ENCODE assay signal across 11 mouse cellular contexts in the genomic region with DNA sequence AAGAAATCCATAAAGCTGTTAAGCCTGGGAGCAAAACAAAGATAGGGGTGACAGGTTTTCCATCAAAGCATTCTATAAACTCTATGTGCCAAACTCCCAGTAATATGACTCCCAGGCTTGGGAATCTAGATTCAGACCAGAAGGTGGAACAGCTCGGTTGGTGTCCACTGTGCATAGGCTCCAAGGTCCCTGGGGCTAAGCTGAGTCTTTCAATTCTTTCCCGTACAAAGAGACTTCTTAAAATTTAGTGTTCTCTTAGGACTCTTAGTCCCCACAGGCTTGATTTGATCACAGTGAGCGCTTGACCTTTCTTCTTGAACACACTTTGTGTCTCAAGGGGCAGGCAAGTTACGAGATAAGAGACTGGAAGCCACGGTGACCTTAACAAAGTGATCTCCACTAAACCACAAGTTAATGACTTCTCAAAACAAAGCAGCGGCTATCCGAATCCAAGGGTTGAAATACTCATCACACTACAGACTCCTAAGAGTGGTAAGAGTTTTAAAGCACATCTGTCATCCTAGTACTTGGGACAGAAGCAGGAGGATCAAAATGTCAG. TPM values are rescaled to one million over a fixed set of nuclear protein-coding genes. Genes with fewer than 3 reads are reported as not detected.
DNase-seq lines count a peak whose midpoint lies in the region; ATAC-seq and TF ChIP-seq lines count a peak whose summit lies in the region.
"Had no signal": no experiment of that assay in that cellular context is flagged by ENCODE, and none has a peak within 500 bp of the region (broad histone marks: within the 10 kb centered on the region; RNA-seq: fewer than 3 reads in every experiment).

No protein-coding gene starts in this region.

- TF ChIP-seq CTCF in lung, embryonic 14.5 days (IDR thresholded peaks at IDR 0.05; ENCODE audit: low read depth) = no peak

- no peak overlapping the region for H3K9ac ChIP-seq in forebrain, embryonic 13.5 days
- H3K9ac ChIP-seq in forebrain, embryonic 11.5 days (ENCODE audit: low read length) = no peak overlapping the region
- no peak overlapping the region for H3K9ac ChIP-seq in lung, embryonic 14.5 days
- no peak overlapping the region for H3K9ac ChIP-seq in stomach, embryonic 16.5 days (ENCODE audit: low read length)
- no peak overlapping the region for H3K9ac ChIP-seq in intestine, embryonic 16.5 days (ENCODE audit: low read depth, low read length)
- H3K9ac ChIP-seq: liver, postnatal 0 days; midbrain, embryonic 12.5 days; neural tube, embryonic 15.5 days had no signal

- DNase-seq in forebrain, embryonic 11.5 days (ENCODE audit: low spot score) = no peak
- no peak for DNase-seq in lung, embryonic 14.5 days
- DNase-seq in lung, adult 18-20 months = no peak
- DNase-seq in right cerebral cortex, adult 18-20 months = no peak
- DNase-seq: liver, postnatal 0 days had no signal

- no peak overlapping the region for H3K4me2 ChIP-seq in forebrain, embryonic 13.5 days
- H3K4me2 ChIP-seq in forebrain, embryonic 11.5 days (ENCODE audit: low read depth, low read length, severe bottlenecking) = no peak overlapping the region
- no peak overlapping the region for H3K4me2 ChIP-seq in lung, embryonic 14.5 days
- no peak overlapping the region for H3K4me2 ChIP-seq in stomach, embryonic 16.5 days (ENCODE audit: low read depth, low read length)
- no peak overlapping the region for H3K4me2 ChIP-seq in intestine, embryonic 16.5 days (ENCODE audit: low read depth, low read length)
- H3K4me2 ChIP-seq: midbrain, embryonic 12.5 days; neural tube, embryonic 15.5 days had no signal

- H3K27ac ChIP-seq in forebrain, embryonic 13.5 days = 0 out of 2 replicates have a peak overlapping the region, but pooled peaks have one; percentile 31
- H3K27ac ChIP-seq in forebrain, embryonic 11.5 days (ENCODE audit: low read depth, low read length) = no peak overlapping the region
- H3K27ac ChIP-seq in lung, embryonic 14.5 days (ENCODE audit: low read depth) = no peak overlapping the region
- no peak overlapping the region for H3K27ac ChIP-seq in stomach, embryonic 16.5 days (ENCODE audit: low read length)
- no peak overlapping the region for H3K27ac ChIP-seq in intestine, embryonic 16.5 days (ENCODE audit: low read length)
- H3K27ac ChIP-seq: midbrain, embryonic 12.5 days; neural tube, embryonic 15.5 days had no signal

- no peaks in the 10 kb centered on the region for H3K27me3 ChIP-seq in forebrain, embryonic 13.5 days
- H3K27me3 ChIP-seq in forebrain, embryonic 11.5 days (ENCODE audit: control insufficient read depth, insufficient read depth, low read length) = no peaks in the 10 kb centered on the region
- H3K27me3 ChIP-seq in lung, embryonic 14.5 days (ENCODE audit: insufficient read depth, low read length) = no peaks in the 10 kb centered on the region
- no peaks in the 10 kb centered on the region for H3K27me3 ChIP-seq in stomach, embryonic 16.5 days (ENCODE audit: control insufficient read depth, insufficient read depth, low read length)
- no peaks in the 10 kb centered on the region for H3K27me3 ChIP-seq in intestine, embryonic 16.5 days (replicated peaks; ENCODE audit: control insufficient read depth, insufficient read depth, low read length)
- H3K27me3 ChIP-seq: midbrain, embryonic 12.5 days; neural tube, embryonic 15.5 days had no signal

- 52% methylated on average over 7 of the region's 7 CpGs for WGBS in forebrain, embryonic 13.5 days
- 40% methylated on average over 7 of the region's 7 CpGs for WGBS in forebrain, embryonic 11.5 days
- 23% methylated on average over 7 of the region's 7 CpGs for WGBS in lung, embryonic 14.5 days
- 36% methylated on average over 7 of the region's 7 CpGs for whole genome bisulfite sequencing in stomach, embryonic 16.5 days
- 46% methylated on average over 7 of the region's 7 CpGs for WGBS in intestine, embryonic 16.5 days

- ATAC-seq in forebrain, embryonic 13.5 days = no peak
- ATAC-seq in forebrain, embryonic 11.5 days (replicated peaks; ENCODE audit: low FRiP score) = no peak
- ATAC-seq in lung, embryonic 14.5 days (ENCODE audit: insufficient read depth) = 0 out of 2 replicates have a peak, but pooled peaks have one; percentile 8
- ATAC-seq in hematopoietic stem cell, adult 5-6 weeks (replicated peaks in 1 of 2; ENCODE audit: insufficient read depth in 1 of 2, low FRiP score in 2 of 2, low TSS enrichment in 1 of 2, low read depth in 1 of 2, poor library complexity in 2 of 2, severe bottlenecking in 2 of 2) = peak; percentile 25 to 27; a peak in 2 of 4 replicates
- peak; percentile 23; the same call in 1 of the 2 replicates for ATAC-seq in stomach, embryonic 16.5 days (ENCODE audit: insufficient read depth, low FRiP score)
- ATAC-seq in intestine, embryonic 16.5 days = no peak
- ATAC-seq: liver, postnatal 0 days had no signal

- H3K4me3 ChIP-seq in forebrain, embryonic 13.5 days = no peak overlapping the region
- H3K4me3 ChIP-seq in forebrain, embryonic 11.5 days (ENCODE audit: low read depth, low read length) = no peak overlapping the region
- H3K4me3 ChIP-seq in lung, embryonic 14.5 days (ENCODE audit: low read depth, low read length) = no peak overlapping the region
- H3K4me3 ChIP-seq in stomach, embryonic 16.5 days (replicated peaks; ENCODE audit: low read length) = no peak overlapping the region
- H3K4me3 ChIP-seq in intestine, embryonic 16.5 days (ENCODE audit: low read length) = no peak overlapping the region
- H3K4me3 ChIP-seq: midbrain, embryonic 12.5 days; neural tube, embryonic 15.5 days had no signal

- peaks cover 14% of the 10 kb centered on the region for H3K4me1 ChIP-seq in forebrain, embryonic 13.5 days
- no peaks in the 10 kb centered on the region for H3K4me1 ChIP-seq in forebrain, embryonic 11.5 days (replicated peaks; ENCODE audit: control insufficient read depth, insufficient read depth, low read length)
- peaks cover 11% of the 10 kb centered on the region; the same call in 1 of the 2 replicates for H3K4me1 ChIP-seq in lung, embryonic 14.5 days (ENCODE audit: insufficient read depth)
- peaks cover 6% of the 10 kb centered on the region; the same call in 1 of the 2 replicates for H3K4me1 ChIP-seq in stomach, embryonic 16.5 days (ENCODE audit: control insufficient read depth, insufficient read depth, low read length)
- H3K4me1 ChIP-seq in intestine, embryonic 16.5 days (ENCODE audit: control insufficient read depth, insufficient read depth, low read length) = peaks cover 14% of the 10 kb centered on the region; the same call in 1 of the 2 replicates

- H3K9me3 ChIP-seq in forebrain, embryonic 13.5 days (replicated peaks) = no peaks in the 10 kb centered on the region
- no peaks in the 10 kb centered on the region for H3K9me3 ChIP-seq in forebrain, embryonic 11.5 days (ENCODE audit: control insufficient read depth, low read length)
- no peaks in the 10 kb centered on the region for H3K9me3 ChIP-seq in lung, embryonic 14.5 days (ENCODE audit: low read depth, low read length)
- H3K9me3 ChIP-seq in stomach, embryonic 16.5 days (replicated peaks; ENCODE audit: control insufficient read depth, low read length) = no peaks in the 10 kb centered on the region
- no peaks in the 10 kb centered on the region for H3K9me3 ChIP-seq in intestine, embryonic 16.5 days (ENCODE audit: control insufficient read depth, low read length)
- H3K9me3 ChIP-seq: midbrain, embryonic 12.5 days; neural tube, embryonic 15.5 days had no signal

- no peaks in the 10 kb centered on the region for H3K36me3 ChIP-seq in forebrain, embryonic 13.5 days (ENCODE audit: poor library complexity, severe bottlenecking)
- no peaks in the 10 kb centered on the region for H3K36me3 ChIP-seq in forebrain, embryonic 11.5 days (ENCODE audit: control insufficient read depth, insufficient read depth, low read length)
- H3K36me3 ChIP-seq in lung, embryonic 14.5 days (ENCODE audit: insufficient read depth) = no peaks in the 10 kb centered on the region
- H3K36me3 ChIP-seq in stomach, embryonic 16.5 days (ENCODE audit: control insufficient read depth, insufficient read depth, low read length) = no peaks in the 10 kb centered on the region
- H3K36me3 ChIP-seq in intestine, embryonic 16.5 days (ENCODE audit: control insufficient read depth, insufficient read depth, low read length) = no peaks in the 10 kb centered on the region
- H3K36me3 ChIP-seq: midbrain, embryonic 12.5 days; neural tube, embryonic 15.5 days had no signal

RNA-seq across cellular contexts. Expression of a gene that starts 41.3 kb away (rescaled TPM):
- polyA plus RNA-seq in forebrain, embryonic 13.5 days (2015; fragmentation: Nextera tagmentation; extraction: Ambion mirVana) = 10.6 and 14.7 TPM in 2 replicates
- polyA plus RNA-seq in forebrain, embryonic 11.5 days (2014; fragmentation: Nextera tagmentation; extraction: Ambion mirVana) = 19.5 and 19.6 TPM in 2 replicates
- polyA plus RNA-seq in lung, embryonic 14.5 days (2014; fragmentation: Nextera tagmentation; extraction: Ambion mirVana) = 14.4 and 15.1 TPM in 2 replicates
- total RNA-seq in hematopoietic stem cell, adult 5-6 weeks (2017) = 17.9 and 18.8 TPM in 2 replicates
- polyA plus RNA-seq in stomach, embryonic 16.5 days (2015; fragmentation: Nextera tagmentation; extraction: Ambion mirVana) = 39.9 and 45.9 TPM in 2 replicates
- polyA plus RNA-seq in intestine, embryonic 16.5 days (2015; fragmentation: Nextera tagmentation; extraction: Ambion mirVana) = 33.5 and 35.0 TPM in 2 replicates

Comparison
In these comparisons a context has a peak if more than half of its experiments do, and no peak if none do; other contexts are left out.
1. ATAC-seq: peak in lung, embryonic 14.5 days (single experiment), hematopoietic stem cell, adult 5-6 weeks (2 of 2) and stomach, embryonic 16.5 days (single experiment); none in forebrain, embryonic 13.5 days (single experiment), forebrain, embryonic 11.5 days (single experiment) and intestine, embryonic 16.5 days (single experiment).